Mouse (Mus musculus): Measurements from ENCODE around the gene Gm6882. TPM values are rescaled to one million over a fixed set of nuclear protein-coding genes. Genes with fewer than 3 reads are reported as not detected.
"Not testable (repeated sequence)": the region's sequence is repeated elsewhere in the genome, so short reads cannot be mapped to it uniquely, and the experiment has no call there.

Gene Gm6882
- not detected in 2 replicates for polyA plus RNA-seq (2014; fragmentation: Nextera tagmentation; extraction: Ambion mirVana)

DNA sequence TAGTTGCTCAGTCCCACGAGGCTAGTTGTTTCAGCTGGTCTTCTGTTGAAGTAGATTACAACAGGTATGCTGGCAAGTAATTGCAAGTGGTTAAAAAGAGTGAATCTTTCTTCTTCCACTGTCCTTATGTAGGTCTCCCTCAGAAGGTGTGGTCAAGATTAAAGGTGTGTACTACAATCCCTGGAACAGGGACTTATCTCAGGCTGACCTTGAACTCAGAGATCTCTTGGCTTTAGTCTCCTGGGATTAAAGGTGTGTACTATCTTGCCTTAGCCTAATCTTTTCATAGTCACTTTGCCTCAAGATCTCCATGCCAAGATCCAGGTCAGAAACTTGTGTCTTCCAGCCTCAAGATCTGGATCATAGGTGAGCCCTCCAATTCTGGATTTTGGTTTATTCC lies at the start of gene Gm6882:
Gene Gm6882 (minus strand): TSS at position 101 of the 400 bp plus-strand sequence.
- H3K4me2 ChIP-seq; ATAC-seq (ENCODE audit: insufficient read depth); H3K9me3 ChIP-seq (ENCODE audit: low read depth, low read length); H3K9ac ChIP-seq; H3K4me1 ChIP-seq (ENCODE audit: insufficient read depth); H3K27me3 ChIP-seq (ENCODE audit: insufficient read depth, low read length); H3K4me3 ChIP-seq (ENCODE audit: low read depth, low read length); H3K36me3 ChIP-seq (ENCODE audit: insufficient read depth); H3K27ac ChIP-seq (ENCODE audit: low read depth); DNase-seq: not testable (repeated sequence)
- 23% methylated on average over 1 of the region's 1 CpGs for WGBS

Other genes with a start within 250 kb of the Gm6882 start
- gene Gm5157, start 242.3 kb downstream of the Gm6882 start, polyA plus RNA-seq (2014; fragmentation: Nextera tagmentation; extraction: Ambion mirVana), result not detected in 2 replicates
- gene Vmn1r124, start 172.1 kb downstream of the Gm6882 start, polyA plus RNA-seq (2014; fragmentation: Nextera tagmentation; extraction: Ambion mirVana), result not detected in 2 replicates
- not detected in 2 replicates for gene Vmn1r125, start 160.6 kb downstream of the Gm6882 start, polyA plus RNA-seq (2014; fragmentation: Nextera tagmentation; extraction: Ambion mirVana)
- gene Vmn1r126, start 131.3 kb downstream of the Gm6882 start, polyA plus RNA-seq (2014; fragmentation: Nextera tagmentation; extraction: Ambion mirVana), result not detected in 2 replicates
- gene Vmn1r127, start 112.9 kb downstream of the Gm6882 start, polyA plus RNA-seq (2014; fragmentation: Nextera tagmentation; extraction: Ambion mirVana), result not detected in 2 replicates
- gene Vmn1r128, start 83.4 kb downstream of the Gm6882 start, polyA plus RNA-seq (2014; fragmentation: Nextera tagmentation; extraction: Ambion mirVana), result not detected in 2 replicates
- gene Vmn1r129, start 71.5 kb downstream of the Gm6882 start, polyA plus RNA-seq (2014; fragmentation: Nextera tagmentation; extraction: Ambion mirVana), result not detected in 2 replicates
- gene Vmn1r130, start 79.0 kb upstream of the Gm6882 start, polyA plus RNA-seq (2014; fragmentation: Nextera tagmentation; extraction: Ambion mirVana), result not detected in 2 replicates
- gene Vmn1r131, start 113.3 kb upstream of the Gm6882 start, polyA plus RNA-seq (2014; fragmentation: Nextera tagmentation; extraction: Ambion mirVana), result not detected in 2 replicates
- gene Vmn1r132, start 181.3 kb upstream of the Gm6882 start, polyA plus RNA-seq (2014; fragmentation: Nextera tagmentation; extraction: Ambion mirVana), result not detected in 2 replicates